In the genomic region with DNA sequence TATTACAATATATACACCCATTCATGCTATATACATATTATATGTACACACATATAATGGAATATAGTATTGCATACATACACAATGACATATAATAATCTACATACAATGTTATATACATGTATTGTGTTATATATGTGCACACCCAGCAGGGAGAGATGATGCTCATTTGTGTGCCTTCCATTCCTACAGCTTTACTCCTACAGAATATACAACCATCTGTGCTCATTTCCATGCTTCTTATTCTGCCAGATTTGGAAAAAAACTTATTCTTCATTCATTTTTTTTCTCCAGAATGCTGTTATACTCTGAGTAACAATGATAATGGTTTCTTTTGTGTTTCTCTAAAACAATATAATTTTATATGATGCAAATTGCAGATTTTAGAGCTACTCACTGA, we compare ENCODE assay signal across 18 mouse cellular contexts.
"Had no signal": no experiment of that assay in that cellular context is flagged by ENCODE, and none has a peak within 500 bp of the region (broad histone marks: within the 10 kb centered on the region; RNA-seq: fewer than 3 reads in every experiment).

No protein-coding gene starts in this region.

- DNase-seq: liver, postnatal 0 days; lung, adult 2 months; lung, postnatal 14 days; lung, postnatal 36 days; thymus, adult 2 months; thymus, postnatal 25 days; thymus, postnatal 4 days had no signal

- H3K9me3 ChIP-seq: liver, embryonic 15.5 days; lung, embryonic 15.5 days; megakaryocyte, embryonic 14.5 days; midbrain, embryonic 13.5 days; midbrain, embryonic 15.5 days; neural tube, embryonic 12.5 days; stomach, embryonic 15.5 days had no signal

- H3K27ac ChIP-seq: liver, embryonic 15.5 days; lung, embryonic 15.5 days; macrophage; midbrain, embryonic 13.5 days; midbrain, embryonic 15.5 days; neural tube, embryonic 12.5 days; stomach, embryonic 15.5 days; stomach, postnatal 0 days had no signal

- H3K36me3 ChIP-seq: liver, embryonic 15.5 days; lung, embryonic 15.5 days; midbrain, embryonic 13.5 days; midbrain, embryonic 15.5 days; neural tube, embryonic 12.5 days; stomach, embryonic 15.5 days had no signal

- ATAC-seq: liver, postnatal 0 days; lung, postnatal 0 days; midbrain, embryonic 13.5 days; midbrain, embryonic 15.5 days had no signal

- H3K9ac ChIP-seq: liver, embryonic 15.5 days; liver, postnatal 0 days; lung, embryonic 15.5 days; midbrain, embryonic 13.5 days; midbrain, embryonic 15.5 days; neural tube, embryonic 12.5 days; stomach, embryonic 15.5 days had no signal

- H3K27me3 ChIP-seq: liver, embryonic 15.5 days; lung, embryonic 15.5 days; megakaryocyte, embryonic 14.5 days; midbrain, embryonic 13.5 days; midbrain, embryonic 15.5 days; neural tube, embryonic 12.5 days; stomach, embryonic 15.5 days had no signal

- H3K4me2 ChIP-seq: liver, embryonic 15.5 days; lung, embryonic 15.5 days; midbrain, embryonic 11.5 days; midbrain, embryonic 13.5 days; midbrain, embryonic 15.5 days; neural tube, embryonic 12.5 days; stomach, embryonic 15.5 days had no signal

- H3K4me3 ChIP-seq: liver, embryonic 15.5 days; lung, embryonic 15.5 days; megakaryocyte, embryonic 14.5 days; midbrain, embryonic 13.5 days; midbrain, embryonic 15.5 days; neural tube, embryonic 12.5 days; stomach, embryonic 15.5 days had no signal

- H3K4me1 ChIP-seq: liver, embryonic 15.5 days; lung, embryonic 15.5 days; megakaryocyte, embryonic 14.5 days; midbrain, embryonic 13.5 days; midbrain, embryonic 15.5 days; neural tube, embryonic 12.5 days; stomach, embryonic 15.5 days had no signal
